Mouse (Mus musculus) intestine, postnatal 0 days (tissue): ENCODE results near the gene Treml2. TPM values are rescaled to one million over a fixed set of nuclear protein-coding genes. Genes with fewer than 3 reads are reported as not detected.
A peak's percentile ranks its signal among the peaks of the same experiment; 100 is the strongest.

Experiments used
- ATAC-seq: fragments of 200-750 bp; cut with Nextera tagmentation; 2 replicates; pipeline ENCODE4 v1.8.0; 2017; ENCODE audit warnings: mild to moderate bottlenecking, moderate TSS enrichment, moderate library complexity
- H3K27ac ChIP-seq: fragments of 300-500 bp; sonication (generic); 2 replicates; pipeline ENCODE4 v1.5.1; 2014; ENCODE audit warnings: mild to moderate bottlenecking, low read depth, low read length, moderate library complexity
- H3K27me3 ChIP-seq: fragments of 300-500 bp; sonication (generic); replicated peaks from 2 replicates; pipeline ENCODE4 v1.6.1; 2014; ENCODE audit warnings: low read length, mixed read lengths; ENCODE audit not compliant: control insufficient read depth, insufficient read depth
- H3K36me3 ChIP-seq: fragments of 300-500 bp; sonication (generic); 2 replicates; pipeline ENCODE4 v1.6.1; 2014; ENCODE audit warnings: mild to moderate bottlenecking, moderate library complexity; ENCODE audit not compliant: control insufficient read depth, insufficient read depth
- H3K4me1 ChIP-seq: fragments of 300-500 bp; sonication (generic); replicated peaks from 2 replicates; pipeline ENCODE4 v1.6.1; 2014; ENCODE audit warnings: antibody characterized with exemption, low read length, mixed read lengths; ENCODE audit not compliant: control insufficient read depth, insufficient read depth
- H3K4me2 ChIP-seq: fragments of 300-500 bp; sonication (generic); replicated peaks from 2 replicates; pipeline ENCODE4 v1.6.1; 2014; ENCODE audit warnings: low read depth, mild to moderate bottlenecking, moderate library complexity
- H3K4me3 ChIP-seq: fragments of 300-500 bp; sonication (generic); 2 replicates; pipeline ENCODE4 v1.5.1; 2014; ENCODE audit warnings: low read depth, low read length
- H3K9ac ChIP-seq: fragments of 300-500 bp; sonication (generic); 2 replicates; pipeline ENCODE4 v1.6.1; 2014; ENCODE audit warnings: mild to moderate bottlenecking, low read depth, low read length
- H3K9me3 ChIP-seq: fragments of 300-500 bp; sonication (generic); 2 replicates; pipeline ENCODE4 v1.6.1; 2016; ENCODE audit warnings: mixed run types; ENCODE audit not compliant: control insufficient read depth
- CTCF ChIP-seq: sonication (generic); IDR thresholded peaks from 2 replicates; pipeline ENCODE4 v1.5.1; 2016; ENCODE audit warnings: low read depth, mild to moderate bottlenecking, control low read depth, antibody characterized with exemption, moderate library complexity
- WGBS: fragments of 180-500 bp; shearing (Covaris S2); extraction: QIAGEN DNeasy Blood & Tissue Kit; methylation state at CpG from one replicate; pipeline ENCODE4 v1.1.7; 2014; 5-methylcytosine and 5-hydroxymethylcytosine counted together
- polyA plus RNA-seq: library from polyadenylated mRNA; unstranded; fragments of >200 nt; fragmentation: Nextera tagmentation; extraction: Ambion mirVana; gene quantifications from 2 replicates; pipeline ENCODE4 v1.2.1, GENCODE M21; 2015

Gene Treml2
- polyA plus RNA-seq, 1 experiment from 2014 or later = not detected

GRCm38 (mm10) chr17:48264662-48265061 lies 34.6 kb upstream of the Treml2 start:
- H3K9ac ChIP-seq = no peak overlapping the region
- H3K36me3 ChIP-seq = no peaks in the 10 kb centered on the region
- H3K27me3 ChIP-seq = no peaks in the 10 kb centered on the region
- H3K27ac ChIP-seq = no peak overlapping the region
- no peak for ATAC-seq
- no peak for TF ChIP-seq CTCF
- 93% methylated on average over 7 of the region's 7 CpGs for WGBS
- no peaks in the 10 kb centered on the region for H3K9me3 ChIP-seq
- H3K4me3 ChIP-seq = no peak overlapping the region
- no peak overlapping the region for H3K4me2 ChIP-seq
- peaks cover 16% of the 10 kb centered on the region for H3K4me1 ChIP-seq

- Histone ChIP-seq H3K9me3 (no peaks in the 10 kb centered on the region), H3K27me3 (no peaks in the 10 kb centered on the region), H3K4me3 (no peak overlapping the region), H3K36me3 (no peaks in the 10 kb centered on the region), H3K9ac (no peak overlapping the region), H3K27ac (no peak overlapping the region), H3K4me2 (no peak overlapping the region; the same call in 1 of the 2 replicates), H3K4me1 (peaks cover 16% of the 10 kb centered on the region)
- no peak for TF ChIP-seq CTCF
- ATAC-seq = no peak
- WGBS = 2% methylated on average over 2 of the region's 2 CpGs
Measured at GRCm38 (mm10) chr17:48266138-48266537, 33.2 kb upstream of the Treml2 start.

- no peaks in the 10 kb centered on the region for H3K27me3 ChIP-seq
- peak; percentile 36; the same call in 1 of the 2 replicates for ATAC-seq
- TF ChIP-seq CTCF = no peak
- no peak overlapping the region for H3K9ac ChIP-seq
- no peak overlapping the region; the same call in 1 of the 2 replicates for H3K4me2 ChIP-seq
- 11% methylated on average over 2 of the region's 2 CpGs for WGBS
- H3K4me1 ChIP-seq = peaks cover 16% of the 10 kb centered on the region
- no peaks in the 10 kb centered on the region for H3K36me3 ChIP-seq
- no peak overlapping the region for H3K4me3 ChIP-seq
- H3K27ac ChIP-seq = no peak overlapping the region
- no peaks in the 10 kb centered on the region for H3K9me3 ChIP-seq
Measured at GRCm38 (mm10) chr17:48266610-48267304, 32.5 kb upstream of the Treml2 start.

GRCm38 (mm10) chr17:48267591-48267990 lies 31.7 kb upstream of the Treml2 start:
- Histone ChIP-seq H3K4me3 (no peak overlapping the region), H3K4me1 (peaks cover 16% of the 10 kb centered on the region), H3K27ac (no peak overlapping the region), H3K4me2 (no peak overlapping the region), H3K9ac (no peak overlapping the region), H3K9me3 (no peaks in the 10 kb centered on the region), H3K36me3 (no peaks in the 10 kb centered on the region), H3K27me3 (no peaks in the 10 kb centered on the region)
- ATAC-seq = no peak
- TF ChIP-seq CTCF = no peak
- 47% methylated on average over 1 of the region's 1 CpGs for WGBS

GRCm38 (mm10) chr17:48268276-48268675 lies 31.0 kb upstream of the Treml2 start:
- no peaks in the 10 kb centered on the region for H3K27me3 ChIP-seq
- no peak for ATAC-seq
- H3K9ac ChIP-seq = no peak overlapping the region
- H3K27ac ChIP-seq = no peak overlapping the region
- no peak overlapping the region for H3K4me3 ChIP-seq
- no peak for TF ChIP-seq CTCF
- H3K4me2 ChIP-seq = no peak overlapping the region
- no peaks in the 10 kb centered on the region for H3K9me3 ChIP-seq
- peaks cover 16% of the 10 kb centered on the region for H3K4me1 ChIP-seq
- H3K36me3 ChIP-seq = no peaks in the 10 kb centered on the region

GRCm38 (mm10) chr17:48269833-48270232 lies 29.5 kb upstream of the Treml2 start:
- H3K36me3 ChIP-seq = no peaks in the 10 kb centered on the region

More at GRCm38 (mm10) chr17:48269833-48270232, 29.5 kb upstream of the Treml2 start:
- WGBS = 69% methylated on average over 4 of the region's 4 CpGs
- Histone ChIP-seq H3K4me2 (no peak overlapping the region), H3K27me3 (no peaks in the 10 kb centered on the region), H3K27ac (no peak overlapping the region), H3K9me3 (no peaks in the 10 kb centered on the region), H3K9ac (no peak overlapping the region), H3K4me1 (peaks cover 12% of the 10 kb centered on the region), H3K4me3 (no peak overlapping the region)
- TF ChIP-seq CTCF = no peak
- ATAC-seq = no peak
